Mouse (Mus musculus) stomach, postnatal 0 days (tissue): ENCODE data around the gene Dtx3l.

ENCODE experiments used
- CTCF ChIP-seq: IDR thresholded peaks from 2 replicates; pipeline ENCODE4 v1.5.1; 2016; ENCODE audit warnings: antibody characterized with exemption, low read depth, mild to moderate bottlenecking, moderate library complexity
- EP300 ChIP-seq: optimal IDR thresholded peaks from 2 replicates; pipeline ENCODE3; 2016; ENCODE audit warnings: antibody characterized with exemption

GRCm38 (mm10) chr16:35968149-35968548, 29.2 kb upstream of the Dtx3l start:
- no peak for TF ChIP-seq CTCF
- no peak for TF ChIP-seq EP300
